Mouse (Mus musculus): ENCODE data around the gene Angel2. TPM values are rescaled to one million over a fixed set of nuclear protein-coding genes. Genes with fewer than 3 reads are reported as not detected.
A peak's percentile ranks its signal among the peaks of the same experiment; 100 is the strongest.

The Angel2 gene
- total RNA-seq, 2 experiments from 2014 or later, result 10.5 to 12.9 TPM

DNA sequence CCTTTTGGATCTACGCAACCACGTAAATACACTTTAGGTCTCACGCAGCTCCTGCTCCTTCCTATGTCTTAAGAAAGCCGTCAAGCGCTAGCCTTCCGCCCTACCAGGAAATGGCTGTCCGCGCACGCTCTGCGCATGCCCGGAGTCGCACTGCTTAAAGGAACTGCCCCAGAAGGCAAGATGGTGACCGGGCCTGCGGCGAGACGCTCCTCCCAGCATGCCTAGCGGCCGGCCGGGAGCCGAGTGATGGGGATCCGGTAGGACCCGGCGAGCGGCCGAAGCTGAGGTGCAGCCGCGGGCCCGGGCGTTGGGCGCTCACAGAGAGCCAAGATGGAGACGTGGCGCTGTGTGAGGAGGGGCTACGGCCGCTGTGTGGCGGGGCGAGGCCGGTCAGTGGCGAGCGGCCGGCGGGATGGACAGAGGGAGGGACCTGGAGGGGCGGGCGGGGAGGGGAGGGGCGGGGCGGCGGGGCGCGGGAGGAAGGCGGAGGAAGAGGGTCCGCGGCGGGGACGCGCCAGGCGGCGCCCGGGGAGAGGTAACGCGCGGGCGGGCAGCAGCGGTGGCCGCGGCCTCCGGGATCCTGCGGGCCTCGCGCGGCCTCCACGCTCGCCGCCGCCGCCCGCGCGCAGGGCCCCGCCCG is 3.6 kb downstream of the Angel2 start:
- ATAC-seq (replicated peaks; ENCODE audit: low FRiP score, poor library complexity, severe bottlenecking), result peak; percentile 94

DNA sequence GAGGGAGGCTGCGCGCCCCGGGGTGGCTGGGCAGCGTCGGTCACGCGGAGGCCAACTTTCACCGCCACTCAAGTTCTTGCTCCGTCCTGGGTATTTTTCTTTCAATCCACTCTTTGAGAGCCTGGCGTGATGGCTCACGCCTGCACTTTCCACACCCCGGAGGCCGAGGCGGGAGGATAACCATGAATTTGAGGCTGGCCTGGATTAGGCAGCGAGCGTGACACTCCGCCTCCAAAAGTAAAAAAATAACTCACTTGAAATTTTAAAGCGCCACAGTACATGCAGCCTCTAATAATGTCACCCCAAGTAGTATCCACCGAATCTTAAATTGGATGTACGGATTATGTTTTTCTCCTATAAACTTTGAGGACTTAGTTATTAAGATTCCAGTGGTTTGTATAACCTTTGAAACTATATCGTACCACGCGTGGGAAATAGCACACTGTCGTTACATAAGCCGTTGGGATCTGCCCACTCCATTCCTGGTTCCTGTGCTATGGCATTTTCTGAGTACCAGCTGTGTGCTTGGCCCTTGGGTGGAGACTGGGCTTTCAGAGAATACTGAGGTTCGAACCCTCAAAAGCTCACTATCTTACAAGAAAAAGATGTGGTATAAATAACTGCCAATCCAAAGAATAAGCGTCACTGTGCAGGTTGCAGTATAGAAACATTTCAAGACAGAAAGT is 4.2 kb downstream of the Angel2 start:
- peak; percentile 32 for ATAC-seq (replicated peaks; ENCODE audit: low FRiP score, poor library complexity, severe bottlenecking)

DNA sequence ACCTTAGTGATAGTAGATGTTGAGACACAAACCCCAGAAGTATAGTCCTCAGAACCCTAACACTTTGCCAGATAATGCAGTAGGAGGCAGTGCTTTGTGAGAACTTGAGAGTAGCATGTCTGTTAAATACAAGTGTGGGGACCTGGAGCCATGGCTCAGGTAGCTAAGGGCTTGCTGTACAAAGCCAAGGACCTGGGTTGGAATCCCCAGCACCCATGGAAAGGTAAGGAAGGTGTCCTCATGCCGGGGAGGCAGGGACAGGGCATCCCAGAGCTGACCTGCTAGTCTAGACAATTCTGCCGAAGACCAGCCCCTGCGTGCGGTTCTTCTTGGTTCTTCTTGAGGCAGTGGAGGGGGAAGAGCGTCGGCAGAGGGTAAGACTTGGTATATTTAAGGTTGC is 5.3 kb downstream of the Angel2 start:
- no peak for ATAC-seq (replicated peaks; ENCODE audit: low FRiP score, poor library complexity, severe bottlenecking)

DNA sequence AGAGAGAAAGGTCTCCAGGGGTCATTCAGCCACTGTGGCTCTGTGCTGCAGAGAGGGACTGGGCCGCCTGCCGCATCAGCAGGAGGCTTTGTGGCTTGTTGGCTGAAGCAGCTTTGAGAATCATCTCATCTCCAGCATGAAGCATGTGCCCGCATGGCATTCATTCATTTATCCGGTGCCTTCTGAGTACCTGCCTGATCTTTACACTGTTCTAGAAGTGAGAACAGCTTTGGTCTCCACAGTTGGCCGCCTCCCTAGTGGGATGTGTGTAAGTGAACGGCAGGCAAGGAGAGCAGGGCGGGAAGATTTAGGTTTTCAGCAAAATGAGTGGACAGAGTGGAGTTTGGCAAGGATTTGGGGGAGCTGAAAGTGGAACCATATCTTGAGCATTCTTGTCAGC is 14.9 kb downstream of the Angel2 start:
- ATAC-seq (replicated peaks; ENCODE audit: low FRiP score, poor library complexity, severe bottlenecking), result no peak

DNA sequence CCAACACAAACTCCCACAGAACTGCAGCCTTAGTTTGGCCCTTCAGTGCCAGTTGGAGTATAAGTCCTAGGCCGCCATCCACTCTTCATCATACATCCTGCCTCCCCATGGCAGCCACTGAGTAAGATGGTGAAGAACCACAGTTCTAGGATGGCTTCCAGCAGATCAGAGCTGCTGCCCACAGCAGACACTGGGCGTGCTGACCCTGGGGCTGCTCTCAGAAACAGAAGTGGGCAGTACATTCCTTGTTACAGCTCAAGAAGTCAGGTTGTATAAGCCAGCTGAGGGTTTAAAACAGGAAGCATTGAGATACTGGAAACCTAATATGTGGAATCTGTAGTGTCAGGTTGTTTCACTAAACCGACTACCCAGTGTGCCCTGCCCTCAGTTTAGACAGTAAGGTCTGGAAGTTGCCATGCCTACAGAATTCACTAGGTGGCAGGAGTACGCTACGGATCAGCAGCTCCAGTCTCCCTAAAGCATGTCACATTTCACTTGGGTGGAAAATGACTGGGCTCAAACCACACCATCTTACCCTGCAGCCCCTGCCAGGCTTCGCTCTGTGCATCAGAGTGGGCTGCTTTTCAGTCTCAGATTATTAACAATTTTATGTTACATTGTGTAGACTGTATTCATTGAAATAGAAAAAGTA is 19.3 kb downstream of the Angel2 start:
- no peak; the same call in 1 of the 2 replicates for ATAC-seq (replicated peaks; ENCODE audit: low FRiP score, poor library complexity, severe bottlenecking)

DNA sequence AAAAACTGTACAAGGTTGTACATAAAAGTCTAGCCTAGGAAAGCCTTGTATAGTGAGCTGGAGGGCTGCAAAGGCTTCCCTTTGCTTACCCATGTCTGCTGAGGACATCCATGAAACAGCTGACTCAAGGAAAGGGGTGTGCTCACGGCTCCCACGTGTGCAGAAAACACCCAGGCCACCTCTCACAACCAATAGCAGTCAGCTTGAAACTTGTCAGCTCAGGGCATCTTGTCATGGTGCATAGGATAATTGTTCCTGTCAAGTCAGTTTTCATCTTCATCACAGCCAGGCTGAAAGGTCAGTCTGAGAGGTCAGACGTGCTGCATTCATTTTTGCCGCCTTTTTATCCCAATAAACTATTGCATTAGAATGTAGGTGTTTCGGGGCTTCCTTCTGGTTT is 23.1 kb downstream of the Angel2 start:
- no peak for ATAC-seq (replicated peaks; ENCODE audit: low FRiP score, poor library complexity, severe bottlenecking)

DNA sequence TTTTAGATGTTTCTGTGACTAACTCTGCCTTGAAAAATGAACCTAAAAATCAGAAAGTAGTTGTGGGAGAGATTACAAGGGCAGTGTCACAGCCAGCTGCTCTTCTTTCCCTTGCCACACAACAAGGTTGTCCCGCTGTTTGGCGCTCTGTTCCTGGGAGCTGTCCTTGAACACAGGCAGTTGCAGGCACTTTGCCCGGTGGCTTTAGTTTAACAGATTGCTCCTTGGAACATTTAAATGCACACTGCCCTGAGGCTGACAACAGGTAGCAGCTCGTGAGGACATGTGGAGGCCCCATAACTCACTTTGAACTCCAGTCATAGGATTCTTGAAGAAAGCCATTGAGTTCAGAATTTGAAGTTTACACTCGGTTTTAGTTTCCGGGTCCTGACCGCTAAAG is 23.5 kb downstream of the Angel2 start:
- ATAC-seq (replicated peaks; ENCODE audit: low FRiP score, poor library complexity, severe bottlenecking), result no peak

DNA sequence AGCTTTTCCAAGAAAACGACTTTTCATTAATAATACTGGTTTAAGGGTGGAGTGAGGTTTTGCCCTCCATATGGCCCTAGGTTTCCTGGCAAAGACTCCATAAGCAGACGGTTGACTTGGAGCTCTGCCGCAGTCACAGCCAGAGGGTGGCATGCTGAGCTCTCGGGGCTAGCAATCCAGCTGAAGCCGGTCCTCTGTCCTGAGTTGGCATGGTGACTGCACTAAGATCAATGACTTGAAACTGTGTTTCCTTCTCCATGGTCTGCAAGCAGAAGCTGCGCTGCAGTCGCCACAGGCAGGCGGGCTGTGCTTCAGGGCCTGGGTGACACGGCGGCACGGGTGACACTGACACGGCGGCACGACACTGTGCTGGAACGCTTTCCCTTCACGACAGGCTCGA is 23.9 kb downstream of the Angel2 start:
- ATAC-seq (replicated peaks; ENCODE audit: low FRiP score, poor library complexity, severe bottlenecking), result no peak

DNA sequence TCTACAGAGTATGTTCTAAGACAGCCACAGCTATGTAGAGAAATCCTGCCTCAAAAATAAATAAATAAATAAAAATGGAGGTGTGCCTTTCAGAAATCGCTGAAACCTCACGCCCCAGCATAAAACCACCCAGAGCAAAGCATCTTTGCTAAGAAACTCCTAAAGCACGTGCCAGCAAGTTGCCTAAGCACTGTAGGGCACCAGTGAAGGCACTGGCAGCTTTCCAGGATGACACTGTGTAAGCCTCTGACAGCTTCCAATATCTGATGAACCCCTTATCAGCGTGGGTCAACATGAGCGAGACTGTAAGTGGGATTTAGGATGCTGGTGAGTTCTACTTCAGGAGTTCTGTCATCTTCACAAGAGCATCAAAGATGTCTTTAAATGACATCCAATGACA is 26.1 kb downstream of the Angel2 start:
- no peak for ATAC-seq (replicated peaks; ENCODE audit: low FRiP score, poor library complexity, severe bottlenecking)

DNA sequence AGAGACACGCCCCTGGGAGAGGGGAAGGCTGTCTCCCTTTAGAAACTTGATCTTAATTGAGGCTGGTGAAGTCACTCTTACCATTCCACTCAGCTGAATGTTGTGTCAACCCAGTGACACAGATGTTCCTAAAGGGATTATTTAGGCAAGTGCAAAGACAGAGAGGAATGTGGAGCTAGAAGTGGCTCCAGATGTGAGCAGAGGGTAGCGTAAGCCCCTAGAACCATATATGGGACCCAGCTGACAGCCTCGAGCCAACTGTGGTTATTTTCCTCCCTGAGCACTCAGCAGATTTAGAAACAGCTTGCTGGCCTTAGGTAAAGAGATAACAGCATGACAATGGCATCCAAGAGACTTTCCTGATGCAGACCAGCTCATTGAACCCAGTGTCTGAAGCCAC is 28.1 kb downstream of the Angel2 start:
- ATAC-seq (replicated peaks; ENCODE audit: low FRiP score, poor library complexity, severe bottlenecking), result no peak

DNA sequence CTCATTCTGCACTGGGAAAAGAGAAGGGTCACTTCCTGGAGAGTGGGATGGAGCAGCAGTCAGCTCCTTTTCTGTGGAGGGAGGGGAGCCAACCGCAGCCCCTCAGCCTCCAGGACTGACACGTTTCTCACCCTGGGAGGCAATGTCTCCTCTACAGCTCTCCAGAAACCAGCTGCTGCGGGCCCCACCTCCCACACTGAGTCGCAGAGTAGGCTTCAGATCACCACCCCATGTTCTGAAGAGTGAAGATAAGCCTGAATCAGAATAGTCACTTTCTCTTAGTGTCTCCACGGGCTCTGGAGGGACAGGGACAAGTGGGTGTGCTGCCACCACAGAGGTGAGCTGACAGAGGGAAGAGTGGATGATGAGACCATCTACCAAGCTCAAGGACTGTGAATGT is 33.9 kb downstream of the Angel2 start:
- no peak for ATAC-seq (replicated peaks; ENCODE audit: low FRiP score, poor library complexity, severe bottlenecking)

DNA sequence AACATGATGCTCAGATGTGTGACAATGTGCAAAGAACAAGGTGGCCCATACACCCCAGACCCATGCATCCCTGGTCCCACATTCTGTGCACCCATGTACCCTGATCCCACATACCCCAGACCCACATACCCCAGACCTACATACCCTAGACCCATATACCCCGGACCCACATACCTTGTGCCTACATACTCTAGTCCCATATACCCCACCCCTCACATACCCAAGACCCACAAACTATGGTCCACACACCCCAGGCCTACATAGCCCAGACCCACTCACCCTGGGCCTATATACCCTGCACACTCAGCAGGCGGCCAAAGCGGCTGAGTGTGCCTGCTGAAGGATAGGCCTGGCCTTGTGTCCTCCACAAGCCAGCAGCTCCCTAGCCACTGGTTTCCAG is 37.8 kb downstream of the Angel2 start:
- ATAC-seq (replicated peaks; ENCODE audit: low FRiP score, poor library complexity, severe bottlenecking), result no peak

DNA sequence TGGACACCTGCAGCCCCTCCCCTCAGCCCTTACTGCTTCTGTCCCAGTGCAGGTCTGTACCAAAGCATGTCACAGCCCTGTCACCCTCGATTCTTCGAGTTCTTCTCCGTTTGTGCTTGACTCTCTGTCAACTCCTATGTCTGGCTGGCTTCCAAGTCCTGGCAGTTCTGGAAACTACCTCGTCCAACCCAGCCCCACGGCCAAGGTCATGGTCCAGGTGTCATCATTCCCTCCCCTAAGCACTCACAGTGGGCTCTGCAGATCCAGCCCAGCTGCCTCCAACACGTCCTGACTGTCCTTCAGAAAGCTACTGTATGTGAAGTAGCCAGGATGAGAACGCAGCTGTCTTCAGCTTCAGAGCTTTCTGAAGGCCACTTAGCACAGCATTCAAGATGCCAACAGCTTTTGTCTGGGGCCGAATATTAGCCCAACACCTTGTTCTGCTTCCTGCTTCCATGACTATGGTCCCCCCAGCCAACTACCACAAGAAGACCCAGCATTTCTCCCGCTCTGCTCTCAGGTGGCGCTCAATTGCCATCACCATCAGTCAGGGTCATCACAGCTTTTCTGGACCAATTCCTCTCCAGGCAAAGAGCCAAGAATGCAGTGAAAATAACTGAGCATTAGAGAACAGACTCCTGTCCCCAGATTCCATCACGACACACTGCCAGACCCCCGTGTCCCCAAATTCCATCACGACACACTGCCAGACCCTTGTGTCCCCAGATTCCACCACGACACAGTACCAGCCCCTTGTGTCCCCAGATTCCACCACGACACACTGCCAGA is 40.3 kb downstream of the Angel2 start:
- ATAC-seq (replicated peaks; ENCODE audit: low FRiP score, poor library complexity, severe bottlenecking), result no peak

DNA sequence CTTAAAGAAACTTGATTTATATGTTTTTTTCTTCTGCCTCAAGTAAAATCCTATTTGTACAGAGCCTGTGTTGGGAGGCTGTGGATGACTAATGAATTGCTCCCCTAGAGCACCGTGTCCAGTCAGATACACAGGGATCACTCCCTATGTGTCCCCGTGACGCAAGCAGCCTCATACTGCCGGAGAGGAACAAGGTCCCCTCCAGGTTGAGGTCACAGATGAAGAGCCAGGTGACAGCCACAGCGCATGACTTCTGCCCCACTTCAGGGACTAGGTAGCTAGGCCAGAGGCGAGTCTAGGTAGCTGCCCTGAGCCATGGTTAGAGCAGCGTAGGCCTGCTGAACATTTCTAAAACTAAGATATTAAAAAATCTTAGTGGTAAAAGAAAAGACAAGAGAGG is 43.1 kb downstream of the Angel2 start:
- no peak for ATAC-seq (replicated peaks; ENCODE audit: low FRiP score, poor library complexity, severe bottlenecking)

DNA sequence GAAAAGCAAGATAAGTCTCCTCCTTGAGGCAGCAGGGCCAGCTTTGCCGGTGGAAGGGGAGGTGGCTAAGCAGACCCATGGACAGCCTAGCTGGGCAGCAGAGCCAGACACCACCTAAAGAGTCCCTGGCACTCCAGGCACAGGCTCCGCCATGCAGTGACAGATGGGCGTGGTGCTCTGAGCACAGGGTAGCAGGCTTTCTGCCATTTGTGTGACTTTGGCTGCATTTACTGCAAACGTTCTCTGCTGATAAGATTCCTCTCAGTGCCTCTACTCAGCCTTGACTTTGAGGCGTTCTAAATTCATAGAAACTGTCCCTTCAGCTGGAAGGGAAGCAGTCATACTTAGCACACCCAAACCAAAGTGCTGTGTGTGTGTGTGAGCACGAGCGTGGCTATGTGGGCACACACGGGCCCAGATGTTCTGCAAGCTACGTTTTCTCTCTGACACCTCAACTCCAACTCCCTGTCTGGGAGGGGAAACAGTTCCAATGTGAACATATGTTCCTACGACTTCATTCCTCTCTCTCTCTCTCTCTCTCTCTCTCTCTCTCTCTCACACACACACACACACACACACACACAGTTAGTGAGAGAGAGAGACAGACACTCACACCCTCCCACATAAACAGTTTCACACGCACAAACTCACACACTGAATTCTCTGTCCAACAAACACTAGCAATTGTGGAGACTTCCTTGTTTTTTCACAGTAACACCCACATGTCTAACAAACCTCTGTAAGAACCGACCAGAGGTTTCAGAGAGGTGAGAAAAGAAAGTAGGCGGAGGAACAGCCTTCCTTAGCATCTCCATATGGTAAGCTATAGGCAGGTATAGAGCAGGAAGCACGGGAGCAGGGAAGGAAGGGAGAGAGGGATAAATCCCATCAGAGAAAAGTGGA is 47.0 kb downstream of the Angel2 start:
- no peak for ATAC-seq (replicated peaks; ENCODE audit: low FRiP score, poor library complexity, severe bottlenecking)

DNA sequence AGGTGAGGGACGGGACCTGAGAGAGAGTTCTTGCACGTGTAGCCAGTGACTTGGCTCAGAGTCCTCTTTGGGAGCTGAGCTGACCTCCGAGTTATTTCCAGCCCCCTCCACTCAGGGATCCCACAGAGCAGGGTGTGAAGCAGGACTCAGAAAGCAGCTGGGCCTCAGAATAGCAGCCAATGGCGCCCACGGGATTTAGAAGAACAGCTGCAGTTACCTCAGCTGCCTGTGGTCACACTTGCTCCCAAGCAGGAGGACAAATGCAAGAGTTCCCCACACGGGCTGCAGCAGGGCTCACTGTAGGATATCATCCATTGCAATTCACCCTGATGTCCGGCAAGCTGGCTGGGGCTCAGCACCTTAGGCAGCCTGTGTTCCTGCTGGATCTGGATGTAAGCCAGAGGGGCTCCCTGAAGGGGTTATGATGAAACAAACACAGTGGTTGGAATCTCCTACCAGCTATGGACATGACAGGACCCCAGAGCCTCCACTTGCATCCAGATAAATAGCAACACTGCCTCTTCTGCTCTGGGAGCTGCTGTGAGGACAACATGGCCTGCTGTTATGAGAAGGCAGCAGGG is 47.8 kb downstream of the Angel2 start:
- ATAC-seq (replicated peaks; ENCODE audit: low FRiP score, poor library complexity, severe bottlenecking), result no peak

DNA sequence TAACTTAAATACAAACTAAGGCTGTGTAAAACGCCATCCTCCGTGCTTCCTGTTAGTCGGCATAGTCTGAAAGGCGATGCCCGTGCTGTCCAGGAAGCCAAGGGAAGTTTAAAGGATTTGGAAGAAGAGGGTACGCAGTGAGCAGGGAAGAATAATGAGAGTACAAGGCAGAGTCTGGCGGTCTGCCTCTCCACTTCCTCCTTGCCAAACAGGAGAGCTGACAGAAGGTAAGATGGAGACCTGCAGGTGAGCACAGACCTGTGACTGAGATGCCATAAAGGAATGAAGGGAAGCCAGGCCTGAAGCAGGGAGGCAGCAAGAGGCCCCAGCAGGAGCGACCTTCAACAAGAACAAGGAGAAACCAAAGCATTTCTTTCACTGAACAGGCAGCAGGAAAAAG is 49.3 kb downstream of the Angel2 start:
- no peak for ATAC-seq (replicated peaks; ENCODE audit: low FRiP score, poor library complexity, severe bottlenecking)

DNA sequence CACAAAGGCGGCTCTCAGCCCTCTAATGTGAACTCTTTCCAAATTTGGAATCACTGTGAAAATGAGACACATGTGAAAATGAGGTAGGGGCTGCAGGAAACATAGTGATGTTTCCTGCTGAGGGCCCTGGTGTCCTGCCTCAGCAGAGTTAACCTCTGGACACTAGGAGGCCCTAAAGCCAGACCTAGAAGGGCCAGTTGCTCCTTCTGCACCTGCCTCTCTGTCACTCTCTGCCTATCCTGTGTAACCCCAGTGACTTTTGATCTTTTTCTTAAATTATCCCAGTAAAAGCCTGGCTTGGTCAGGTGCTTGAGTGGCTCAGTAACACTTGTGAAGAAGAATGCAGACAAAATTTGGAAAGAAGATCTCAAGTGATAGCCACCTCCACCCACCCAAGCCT is 49.9 kb downstream of the Angel2 start:
- no peak for ATAC-seq (replicated peaks; ENCODE audit: low FRiP score, poor library complexity, severe bottlenecking)

DNA sequence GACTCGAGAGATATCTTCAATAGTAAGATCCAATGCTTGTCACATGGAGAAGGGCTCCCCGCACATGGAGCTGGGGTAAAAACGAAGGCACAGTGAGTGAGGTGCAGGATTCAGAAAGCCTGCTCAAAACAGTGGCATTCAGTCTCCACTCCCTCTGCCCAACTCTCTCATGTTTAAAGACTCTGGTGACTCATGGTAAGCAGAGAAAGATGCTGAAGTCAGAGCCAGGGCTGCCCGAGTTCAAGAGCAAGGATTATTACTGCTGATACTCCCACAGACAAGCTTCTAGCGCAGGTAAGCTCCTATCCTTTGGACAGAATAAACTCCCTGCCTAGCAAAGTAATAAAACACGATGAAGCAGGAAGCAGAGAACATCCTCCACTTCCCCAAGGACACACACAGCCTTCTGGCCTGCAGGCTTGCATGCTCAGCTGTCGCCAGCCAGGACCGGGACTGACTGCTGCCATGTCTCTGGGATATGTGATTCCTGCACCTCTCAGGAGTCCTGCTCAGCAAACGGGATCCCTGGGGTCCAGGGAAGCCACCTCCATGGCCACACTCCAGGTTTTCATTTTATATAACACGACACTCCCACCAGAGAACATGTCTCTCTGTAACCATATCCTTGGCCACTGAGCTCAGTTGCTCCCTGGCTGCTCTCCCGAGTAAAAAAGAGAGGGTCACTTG is 52.1 kb downstream of the Angel2 start:
- ATAC-seq (replicated peaks; ENCODE audit: low FRiP score, poor library complexity, severe bottlenecking), result no peak
